Mouse (Mus musculus) C2C12 (cell line): ENCODE measurements around the gene Olah.

Experiments
- CTCF ChIP-seq: IDR thresholded peaks from one replicate; pipeline ENCODE4 v1.5.1; 2011; ENCODE audit not compliant: control insufficient read depth, insufficient read depth, insufficient read length
- FOSL1 ChIP-seq: IDR thresholded peaks from one replicate; pipeline ENCODE4 v1.8.0; 2011; ENCODE audit warnings: mild to moderate bottlenecking, low read length; ENCODE audit not compliant: poor library complexity, insufficient read depth, severe bottlenecking
- MYOG ChIP-seq: IDR thresholded peaks from one replicate; pipeline ENCODE4 v1.6.1; 2011; ENCODE audit not compliant: control insufficient read depth, insufficient read length; ENCODE audit errors: extremely low read depth
- USF1 ChIP-seq: IDR thresholded peaks from one replicate; pipeline ENCODE4 v1.6.1; 2011; ENCODE audit warnings: low read depth, mild to moderate bottlenecking, control low read depth, moderate library complexity

DNA sequence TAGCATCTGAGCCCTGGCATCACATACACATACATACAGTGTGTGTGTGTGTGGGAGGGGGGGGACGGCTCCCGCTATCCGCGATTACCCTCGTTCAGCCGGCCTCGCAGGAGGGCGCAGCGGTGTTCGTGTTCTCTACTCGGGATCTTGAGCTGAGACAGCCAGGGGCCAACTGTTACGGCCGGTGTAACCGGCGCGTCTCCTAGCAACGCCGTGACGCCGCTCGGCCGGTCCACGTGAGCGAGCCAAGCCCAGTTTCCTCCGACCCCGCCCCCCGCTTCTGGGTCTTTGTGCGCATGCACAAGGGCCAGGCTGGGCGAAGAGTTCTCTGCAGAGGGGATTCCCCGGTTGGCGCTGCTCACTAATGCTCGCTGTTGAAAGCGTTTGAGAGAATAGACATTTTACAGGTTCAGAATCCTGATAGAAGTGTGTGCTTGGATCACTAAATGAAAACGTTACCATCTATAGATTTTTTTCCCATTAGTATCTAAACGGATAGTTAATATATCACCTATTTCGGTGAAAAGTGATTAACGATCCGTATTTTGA lies 21.9 kb upstream of the Olah start:
- TF ChIP-seq CTCF = no peak
- TF ChIP-seq USF1 = peak; percentile 75
- TF ChIP-seq MYOG = no peak
- no peak for TF ChIP-seq FOSL1
